Mouse (Mus musculus) midbrain, postnatal 0 days (tissue): ENCODE data around the gene Rpl21. TPM values are rescaled to one million over a fixed set of nuclear protein-coding genes. Genes with fewer than 3 reads are reported as not detected.

Source experiments
- ATAC-seq: fragments of 200-750 bp; cut with Nextera tagmentation; 2 replicates; pipeline ENCODE4 v1.8.0; 2017; ENCODE audit warnings: moderate number of reproducible peaks, mild to moderate bottlenecking, moderate TSS enrichment, moderate library complexity; ENCODE audit not compliant: low FRiP score
- DNase-seq: peaks from one replicate; pipeline ENCODE4 v3.0.0-alpha.2; 2015; ENCODE audit warnings: low spot score
- H3K27ac ChIP-seq: fragments of 300-500 bp; sonication (generic); 2 replicates; pipeline ENCODE4 v1.5.1; 2014; ENCODE audit warnings: low read depth, mild to moderate bottlenecking, low read length, mixed read lengths
- H3K27me3 ChIP-seq: fragments of 300-500 bp; sonication (generic); 2 replicates; pipeline ENCODE4 v1.6.1; 2014; ENCODE audit warnings: low read length, control low read depth, mixed read lengths; ENCODE audit not compliant: insufficient read depth
- H3K36me3 ChIP-seq: fragments of 300-500 bp; sonication (generic); 2 replicates; pipeline ENCODE4 v1.6.1; 2014; ENCODE audit warnings: low read length, control low read depth, mixed read lengths; ENCODE audit not compliant: insufficient read depth
- H3K4me1 ChIP-seq: fragments of 300-500 bp; sonication (generic); 2 replicates; pipeline ENCODE4 v1.6.1; 2014; ENCODE audit warnings: mild to moderate bottlenecking, control low read depth, antibody characterized with exemption, low read length, mixed read lengths; ENCODE audit not compliant: insufficient read depth
- H3K4me2 ChIP-seq: fragments of 300-500 bp; sonication (generic); 2 replicates; pipeline ENCODE4 v1.6.1; 2014; ENCODE audit warnings: low read depth, mild to moderate bottlenecking, low read length, mixed read lengths; ENCODE audit not compliant: poor library complexity, severe bottlenecking
- H3K4me3 ChIP-seq: fragments of 300-500 bp; sonication (generic); 2 replicates; pipeline ENCODE4 v1.5.1; 2014; ENCODE audit warnings: low read depth, mild to moderate bottlenecking, low read length, moderate library complexity
- H3K9ac ChIP-seq: fragments of 300-500 bp; sonication (generic); replicated peaks from 2 replicates; pipeline ENCODE4 v1.6.1; 2014; ENCODE audit warnings: mild to moderate bottlenecking, low read length, moderate library complexity, mixed read lengths; ENCODE audit not compliant: poor library complexity, severe bottlenecking
- H3K9me3 ChIP-seq: fragments of 300-500 bp; sonication (generic); 2 replicates; pipeline ENCODE4 v1.6.1; 2016; ENCODE audit warnings: low read length, control low read depth
- CTCF ChIP-seq: IDR thresholded peaks from 2 replicates; pipeline ENCODE4 v1.5.1; 2016; ENCODE audit warnings: antibody characterized with exemption, mild to moderate bottlenecking
- WGBS: fragments of 180-500 bp; shearing (Covaris S2); extraction: QIAGEN DNeasy Blood & Tissue Kit; methylation state at CpG from one replicate; pipeline ENCODE4 v1.1.7; 2014; 5-methylcytosine and 5-hydroxymethylcytosine counted together
- polyA plus RNA-seq: library from polyadenylated mRNA; unstranded; fragments of >200 nt; fragmentation: Nextera tagmentation; extraction: Ambion mirVana; gene quantifications from 2 replicates; pipeline ENCODE4 v1.2.1, GENCODE M21; 2015
- total RNA-seq: library from RNA; depleted of rRNA; stranded (reverse); fragments of >200 nt; gene quantifications from 2 replicates; pipeline ENCODE4 v1.2.3, GENCODE M21; 2014

The Rpl21 gene
- total and polyA plus RNA-seq, 2 experiments from 2014 or later: 217 to 334 TPM

- no peak for TF ChIP-seq CTCF
- no peak overlapping the region for H3K9ac ChIP-seq
- no peak for DNase-seq
Measured at GRCm38 (mm10) chr5:146792140-146792791, 40.4 kb upstream of the Rpl21 start.

GRCm38 (mm10) chr5:146793630-146794083, 39.0 kb upstream of the Rpl21 start:
- Histone ChIP-seq H3K9me3 (no peaks in the 10 kb centered on the region), H3K4me3 (peak overlapping the region; percentile 99), H3K4me1 (peaks cover 10% of the 10 kb centered on the region; the same call in 1 of the 2 replicates), H3K9ac (peak overlapping the region; percentile 91), H3K27ac (peak overlapping the region; percentile 79), H3K36me3 (no peaks in the 10 kb centered on the region), H3K27me3 (no peaks in the 10 kb centered on the region), H3K4me2 (peak overlapping the region; percentile 85)
- WGBS: 2% methylated on average over 18 of the region's 18 CpGs
- ATAC-seq (no peak), DNase-seq (no peak)
- no peak for TF ChIP-seq CTCF

More at GRCm38 (mm10) chr5:146792140-146792791, 40.4 kb upstream of the Rpl21 start:
- Histone ChIP-seq H3K36me3 (no peaks in the 10 kb centered on the region), H3K4me2 (no peak overlapping the region; the same call in 1 of the 2 replicates), H3K27ac (no peak overlapping the region), H3K4me1 (peaks cover 10% of the 10 kb centered on the region; the same call in 1 of the 2 replicates), H3K4me3 (no peak overlapping the region), H3K27me3 (no peaks in the 10 kb centered on the region), H3K9me3 (no peaks in the 10 kb centered on the region)
- no peak for ATAC-seq
- WGBS: 85% methylated on average over 7 of the region's 7 CpGs

GRCm38 (mm10) chr5:146794084-146794852, 38.4 kb upstream of the Rpl21 start:
- under 1% methylated on average over 56 of the region's 83 CpGs for WGBS
- Histone ChIP-seq H3K9me3 (no peaks in the 10 kb centered on the region), H3K4me3 (peak overlapping the region; percentile 99), H3K36me3 (no peaks in the 10 kb centered on the region), H3K4me1 (peaks cover 10% of the 10 kb centered on the region; the same call in 1 of the 2 replicates), H3K9ac (peak overlapping the region; percentile 91), H3K27ac (peak overlapping the region; percentile 79), H3K4me2 (peak overlapping the region; percentile 85), H3K27me3 (no peaks in the 10 kb centered on the region)
- TF ChIP-seq CTCF: no peak
- ATAC-seq (peak; percentile 50), DNase-seq (peak; percentile 21)

GRCm38 (mm10) chr5:146794853-146795252, 37.8 kb upstream of the Rpl21 start, which contains the start of gene Usp12:
TSS of gene Usp12 (minus strand) at chr5:146795006.
- no peaks in the 10 kb centered on the region for H3K9me3 ChIP-seq
- no peaks in the 10 kb centered on the region for H3K27me3 ChIP-seq
- peak within 1 kb of the TSS; percentile 79 for H3K27ac ChIP-seq
- DNase-seq (peak; percentile 95), ATAC-seq (peak; percentile 93)
- H3K4me1 ChIP-seq: peaks cover 10% of the 10 kb centered on the region; the same call in 1 of the 2 replicates
- no peaks in the 10 kb centered on the region for H3K36me3 ChIP-seq
- peak within 1 kb of the TSS; percentile 99 for H3K4me3 ChIP-seq
- 2% methylated on average over 34 of the region's 51 CpGs for WGBS
- H3K4me2 ChIP-seq: peak within 1 kb of the TSS; percentile 85
- H3K9ac ChIP-seq: peak within 1 kb of the TSS; percentile 91
- no peak for TF ChIP-seq CTCF

- Histone ChIP-seq H3K4me2 (no peak overlapping the region; the same call in 1 of the 2 replicates), H3K9me3 (no peaks in the 10 kb centered on the region), H3K27ac (peak overlapping the region; percentile 14; the same call in 1 of the 2 replicates), H3K27me3 (no peaks in the 10 kb centered on the region), H3K9ac (no peak overlapping the region), H3K36me3 (no peaks in the 10 kb centered on the region), H3K4me3 (no peak overlapping the region), H3K4me1 (peaks cover 10% of the 10 kb centered on the region; the same call in 1 of the 2 replicates)
- 63% methylated on average over 13 of the region's 13 CpGs for WGBS
- no peak for TF ChIP-seq CTCF
- DNase-seq: peak; percentile 22
- ATAC-seq: no peak
Measured at GRCm38 (mm10) chr5:146795728-146796127, 37.0 kb upstream of the Rpl21 start.
